Mouse (Mus musculus) myocyte (in vitro differentiated cells): ENCODE measurements around the gene Bbs9. TPM values are rescaled to one million over a fixed set of nuclear protein-coding genes. Genes with fewer than 3 reads are reported as not detected.
A peak's percentile ranks its signal among the peaks of the same experiment; 100 is the strongest.

ENCODE experiments used
- H3K27me3 ChIP-seq: one replicate; pipeline ENCODE4 v1.6.1; 2011; ENCODE audit not compliant: control insufficient read depth, insufficient read depth, insufficient read length
- H3K36me3 ChIP-seq: one replicate; pipeline ENCODE4 v1.6.1; 2011; ENCODE audit not compliant: control insufficient read depth, insufficient read depth
- H3K4me2 ChIP-seq: one replicate; pipeline ENCODE4 v1.6.1; 2011; ENCODE audit warnings: low read depth, control low read depth
- H3K4me3 ChIP-seq: one replicate; pipeline ENCODE4 v1.5.1; 2011; ENCODE audit warnings: mild to moderate bottlenecking, control low read depth, moderate library complexity
- H3K79me2 ChIP-seq: one replicate; pipeline ENCODE4 v1.6.1; 2011; ENCODE audit not compliant: control insufficient read depth, insufficient read depth
- H3ac ChIP-seq: one replicate; pipeline ENCODE4 v1.6.1; 2011; ENCODE audit not compliant: control insufficient read depth, insufficient read length
- CEBPB ChIP-seq: IDR thresholded peaks from 2 replicates; pipeline ENCODE4 v1.6.1; 2011; ENCODE audit warnings: mild to moderate bottlenecking, moderate library complexity; ENCODE audit not compliant: poor library complexity, insufficient read depth, severe bottlenecking
- E2F4 ChIP-seq: IDR thresholded peaks from one replicate; pipeline ENCODE4 v1.6.1; 2011; ENCODE audit warnings: mild to moderate bottlenecking, control low read depth, moderate library complexity; ENCODE audit not compliant: insufficient read depth
- MAX ChIP-seq: IDR thresholded peaks from one replicate; pipeline ENCODE4 v1.6.1; 2011; ENCODE audit warnings: low read depth, mild to moderate bottlenecking, control low read depth
- MYOD1 ChIP-seq, 3 experiments: IDR thresholded peaks; one replicate each; pipeline ENCODE4 v1.6.1; 2011; ENCODE audit warnings: control low read depth in 2 of 3, low read depth in 2 of 3, mild to moderate bottlenecking in 2 of 3, moderate library complexity in 1 of 3; ENCODE audit not compliant: insufficient read length in 2 of 3, control insufficient read depth in 1 of 3
- MYOG ChIP-seq, 3 experiments: IDR thresholded peaks; one replicate each; pipeline ENCODE4 v1.6.1; 2011; ENCODE audit warnings: control low read depth in 2 of 3, low read depth in 2 of 3, mild to moderate bottlenecking in 2 of 3; ENCODE audit not compliant: insufficient read length in 2 of 3, control insufficient read depth in 1 of 3, insufficient read depth in 1 of 3
- POLR2A ChIP-seq: IDR thresholded peaks from one replicate; pipeline ENCODE4 v1.6.1; 2011; ENCODE audit warnings: low read depth, mild to moderate bottlenecking, control low read depth, moderate library complexity; ENCODE audit not compliant: insufficient read length
- POLR2AphosphoS2 ChIP-seq: IDR thresholded peaks from one replicate; pipeline ENCODE4 v1.6.1; 2011; ENCODE audit warnings: low read depth, control low read depth; ENCODE audit not compliant: insufficient read length
- REST ChIP-seq: IDR thresholded peaks from one replicate; pipeline ENCODE4 v1.6.1; 2011; ENCODE audit warnings: mild to moderate bottlenecking, control low read depth, moderate library complexity; ENCODE audit not compliant: insufficient read depth, insufficient read length
- SRF ChIP-seq: IDR thresholded peaks from one replicate; pipeline ENCODE4 v1.6.1; 2011; ENCODE audit warnings: low read depth; ENCODE audit not compliant: control insufficient read depth, insufficient read length
- TCF12 ChIP-seq: IDR thresholded peaks from one replicate; pipeline ENCODE4 v1.6.1; 2011; ENCODE audit warnings: mild to moderate bottlenecking, control low read depth; ENCODE audit not compliant: poor library complexity, insufficient read depth, severe bottlenecking
- TCF3 ChIP-seq: IDR thresholded peaks from one replicate; pipeline ENCODE4 v1.6.1; 2011; ENCODE audit warnings: low read depth, control low read depth; ENCODE audit not compliant: insufficient read length
- USF1 ChIP-seq: IDR thresholded peaks from one replicate; pipeline ENCODE4 v1.6.1; 2011; ENCODE audit warnings: low read depth, mild to moderate bottlenecking, control low read depth, moderate library complexity
- polyA plus RNA-seq: library from polyadenylated mRNA; unstranded; fragments of >200 nt; fragmentation: generic; extraction: Trizol; gene quantifications from one replicate; pipeline ENCODE4 v1.2.1, GENCODE M21; 2012; ENCODE audit warnings: missing spikeins

Bbs9 gene
- polyA plus RNA-seq, 1 experiment, result 3.6 TPM

DNA sequence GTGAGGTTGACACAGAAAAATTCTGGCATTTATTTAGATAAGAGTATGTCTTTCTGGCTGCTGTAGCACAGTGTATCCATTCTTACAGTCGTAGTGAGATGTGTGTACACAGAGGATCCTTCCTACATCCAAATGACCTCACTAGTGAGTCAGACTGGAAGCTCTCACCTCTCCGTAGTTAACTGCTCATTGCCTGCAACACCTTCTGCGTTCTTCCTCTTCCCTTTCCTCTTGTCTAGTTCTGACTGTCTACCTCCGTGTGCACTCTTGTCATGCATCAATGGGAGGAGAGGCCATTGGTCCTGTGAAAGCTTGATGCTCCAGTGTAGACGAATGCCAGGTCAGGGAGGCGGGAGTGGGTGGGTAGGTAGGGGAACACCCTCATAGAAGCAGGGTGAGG is 344.0 kb downstream of the Bbs9 start:
- TF ChIP-seq POLR2A (no peak), SRF (no peak), E2F4 (no peak), MYOG (IDR thresholded peaks at IDR 0.05; ENCODE audit: control insufficient read depth in 1 of 3, insufficient read depth in 1 of 3, insufficient read length in 2 of 3, low read depth in 2 of 3) (no peak), TCF12 (no peak), USF1 (no peak), MAX (no peak), POLR2AphosphoS2 (no peak), TCF3 (no peak), REST (no peak), CEBPB (no peak), MYOD1 (IDR thresholded peaks at IDR 0.05; ENCODE audit: control insufficient read depth in 1 of 3, insufficient read length in 2 of 3, low read depth in 2 of 3) (no peak)
- no peaks in the 10 kb centered on the region for H3K79me2 ChIP-seq
- H3K36me3 ChIP-seq, result no peaks in the 10 kb centered on the region
- no peak overlapping the region for H3ac ChIP-seq
- H3K4me2 ChIP-seq, result no peak overlapping the region
- no peaks in the 10 kb centered on the region for H3K27me3 ChIP-seq
- H3K4me3 ChIP-seq, result no peak overlapping the region

DNA sequence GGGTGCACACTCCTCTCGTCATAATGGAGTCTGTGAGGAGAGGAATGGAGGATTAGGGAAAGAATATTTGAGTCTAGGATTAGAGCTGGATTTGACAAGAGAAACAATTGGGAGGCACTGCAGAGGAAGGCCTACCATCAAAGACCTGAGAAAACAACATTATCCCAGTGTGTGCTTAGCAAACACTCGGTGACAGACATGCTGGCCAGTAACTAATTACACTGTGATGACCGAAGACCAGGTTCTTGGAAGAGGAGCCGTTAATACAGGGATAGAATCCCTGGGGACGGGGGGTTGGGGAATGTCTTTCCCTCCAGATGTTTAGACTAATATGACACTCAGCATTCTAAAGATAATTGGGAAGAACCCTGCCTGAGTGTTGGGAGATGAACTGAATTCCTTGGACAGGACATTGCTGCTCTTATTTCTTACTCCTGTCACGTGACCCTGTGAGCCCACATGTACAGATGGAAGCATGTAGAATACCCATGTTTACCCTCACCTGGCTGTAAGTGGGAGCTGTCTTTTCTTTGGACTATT is 345.2 kb downstream of the Bbs9 start:
- TF ChIP-seq SRF, result no peak
- peak; percentile 44 for TF ChIP-seq USF1
- no peak overlapping the region for H3K4me2 ChIP-seq
- no peak overlapping the region for H3K4me3 ChIP-seq
- H3K36me3 ChIP-seq, result no peaks in the 10 kb centered on the region
- no peaks in the 10 kb centered on the region for H3K27me3 ChIP-seq
- no peak overlapping the region for H3ac ChIP-seq
- H3K79me2 ChIP-seq, result no peaks in the 10 kb centered on the region

DNA sequence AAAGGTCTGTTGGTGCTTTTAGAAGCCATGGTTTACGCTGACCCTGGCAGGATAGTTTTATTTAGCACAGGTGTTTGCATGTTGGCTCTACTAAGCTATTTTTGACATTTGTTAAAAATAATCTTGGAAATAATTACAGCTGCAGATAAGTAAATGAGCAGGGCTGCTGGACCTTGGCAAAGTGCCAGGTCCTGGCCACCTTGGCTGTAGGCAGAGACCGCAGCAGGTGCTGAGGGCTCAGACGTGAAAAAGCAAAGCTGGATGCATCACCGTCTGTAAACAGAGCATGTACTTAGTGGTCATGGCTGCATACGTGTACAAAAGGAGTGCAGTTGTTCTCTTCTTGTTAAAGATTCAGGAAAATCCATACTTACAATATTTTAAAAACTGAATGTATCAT is 347.3 kb downstream of the Bbs9 start:
- Histone ChIP-seq H3K27me3 (no peaks in the 10 kb centered on the region), H3K4me2 (no peak overlapping the region), H3K4me3 (no peak overlapping the region), H3K36me3 (no peaks in the 10 kb centered on the region), H3ac (no peak overlapping the region), H3K79me2 (no peaks in the 10 kb centered on the region)
- TF ChIP-seq MYOG (IDR thresholded peaks at IDR 0.05; ENCODE audit: control insufficient read depth in 1 of 3, insufficient read depth in 1 of 3, insufficient read length in 2 of 3, low read depth in 2 of 3) (peak; percentile 39 to 79 (median 50)), MYOD1 (IDR thresholded peaks at IDR 0.05; ENCODE audit: control insufficient read depth in 1 of 3, insufficient read length in 2 of 3, low read depth in 2 of 3) (peak in 2 of 3 experiments; percentile 70 to 83), TCF3 (no peak)

DNA sequence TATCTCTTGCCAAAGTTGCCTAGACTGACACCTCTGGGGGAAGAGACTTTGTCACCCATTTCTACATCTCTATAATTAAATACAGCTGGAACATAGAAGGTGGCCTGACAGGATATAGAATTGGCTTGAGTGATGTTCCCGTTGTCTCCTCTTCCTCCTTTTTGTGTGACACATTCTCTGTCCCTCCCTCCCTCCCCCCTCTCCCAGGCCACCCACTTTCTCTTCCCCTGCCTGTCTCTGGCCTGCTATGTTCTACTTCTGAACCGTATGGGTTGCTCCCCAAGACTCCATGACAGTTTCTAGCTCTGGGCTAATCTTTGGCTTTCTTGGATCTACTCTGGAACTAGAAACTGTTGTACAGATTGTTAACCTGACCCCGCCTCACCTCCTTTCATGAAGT is 348.3 kb downstream of the Bbs9 start:
- no peak for TF ChIP-seq REST
- TF ChIP-seq POLR2A, result no peak
- no peak for TF ChIP-seq CEBPB
- TF ChIP-seq MYOD1 (IDR thresholded peaks at IDR 0.05; ENCODE audit: control insufficient read depth in 1 of 3, insufficient read length in 2 of 3, low read depth in 2 of 3), result no peak
- no peak for TF ChIP-seq TCF3
- no peak for TF ChIP-seq TCF12
- no peak for TF ChIP-seq SRF
- no peak for TF ChIP-seq USF1
- TF ChIP-seq POLR2AphosphoS2, result no peak
- no peak for TF ChIP-seq MAX
- Histone ChIP-seq H3K4me2 (no peak overlapping the region), H3K36me3 (no peaks in the 10 kb centered on the region), H3K27me3 (no peaks in the 10 kb centered on the region), H3K4me3 (no peak overlapping the region), H3K79me2 (no peaks in the 10 kb centered on the region), H3ac (no peak overlapping the region)

DNA sequence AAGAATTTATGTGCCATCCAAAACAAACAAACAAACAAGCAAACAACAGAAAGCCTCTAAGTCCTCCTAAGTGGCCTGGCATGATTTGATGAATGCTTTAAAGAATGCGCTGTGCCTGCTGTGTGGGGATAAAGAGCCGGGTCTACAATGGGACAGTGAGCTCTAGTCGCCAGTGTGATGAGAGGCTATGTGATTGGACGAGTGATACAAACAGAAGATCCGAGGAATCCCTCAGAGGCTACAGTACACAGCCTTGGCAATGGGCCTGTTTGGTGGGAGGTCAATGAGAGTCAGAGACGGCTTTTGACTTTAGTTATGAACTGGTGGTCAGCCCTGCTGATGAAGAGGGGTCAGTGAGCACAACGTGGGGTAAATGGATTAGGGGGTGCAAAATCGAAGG is 349.4 kb downstream of the Bbs9 start:
- Histone ChIP-seq H3ac (no peak overlapping the region), H3K4me2 (no peak overlapping the region), H3K4me3 (no peak overlapping the region), H3K27me3 (no peaks in the 10 kb centered on the region), H3K36me3 (no peaks in the 10 kb centered on the region), H3K79me2 (no peaks in the 10 kb centered on the region)
- TF ChIP-seq MYOD1 (IDR thresholded peaks at IDR 0.05; ENCODE audit: control insufficient read depth in 1 of 3, insufficient read length in 2 of 3, low read depth in 2 of 3), result no peak
- no peak for TF ChIP-seq TCF3

DNA sequence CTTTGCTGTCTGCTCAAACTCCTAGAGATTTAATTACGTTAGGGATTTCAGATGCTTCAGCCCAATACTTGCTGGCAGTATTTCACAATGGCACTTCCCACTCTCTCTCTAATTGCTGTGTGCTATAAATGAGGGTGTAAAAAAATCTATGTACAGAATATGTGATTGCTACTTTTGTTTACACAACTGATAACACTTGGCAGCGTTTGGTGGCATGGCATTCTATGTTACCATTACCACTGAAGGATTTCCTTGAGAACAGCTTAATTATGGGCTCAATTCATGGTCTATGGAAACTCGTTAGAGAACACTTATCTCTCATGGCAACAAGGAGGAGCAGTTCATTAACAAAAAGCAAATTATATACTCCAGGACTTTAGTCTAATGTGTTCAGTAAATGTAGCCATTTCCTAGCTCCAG is 351.1 kb downstream of the Bbs9 start:
- TF ChIP-seq MYOG (IDR thresholded peaks at IDR 0.05; ENCODE audit: control insufficient read depth in 1 of 3, insufficient read depth in 1 of 3, insufficient read length in 2 of 3, low read depth in 2 of 3) (no peak), USF1 (no peak), CEBPB (no peak), TCF3 (no peak), POLR2AphosphoS2 (no peak), POLR2A (no peak)

More for the DNA sequence above, 351.1 kb downstream of the Bbs9 start:
- H3K27me3 ChIP-seq, result no peaks in the 10 kb centered on the region
- no peak overlapping the region for H3K4me2 ChIP-seq
- H3K36me3 ChIP-seq, result no peaks in the 10 kb centered on the region
- H3K79me2 ChIP-seq, result no peaks in the 10 kb centered on the region
- H3K4me3 ChIP-seq, result no peak overlapping the region
- no peak overlapping the region for H3ac ChIP-seq
